Mouse (Mus musculus) cortical plate, adult 2 months (tissue): ENCODE data around the gene Stox2. TPM values are rescaled to one million over a fixed set of nuclear protein-coding genes. Genes with fewer than 3 reads are reported as not detected.

Experiments used
- H3K27ac ChIP-seq: fragments of 200-500 bp; 2 replicates; pipeline ENCODE4 v1.5.1; 2012; ENCODE audit warnings: low read length, control low read depth, inconsistent platforms; ENCODE audit not compliant: insufficient read depth
- H3K4me1 ChIP-seq: fragments of 200-500 bp; 2 replicates; pipeline ENCODE4 v1.6.1; 2011; ENCODE audit warnings: low read length; ENCODE audit not compliant: control insufficient read depth, insufficient read depth
- H3K4me3 ChIP-seq: fragments of 200-500 bp; 2 replicates; pipeline ENCODE4 v1.5.1; 2011; ENCODE audit warnings: mild to moderate bottlenecking, low read length, control low read depth; ENCODE audit not compliant: insufficient read depth
- CTCF ChIP-seq: fragments of 200-500 bp; IDR thresholded peaks from 2 replicates; pipeline ENCODE4 v1.5.1; 2011; ENCODE audit warnings: mild to moderate bottlenecking, control low read depth, low read length; ENCODE audit not compliant: insufficient read depth; ENCODE audit errors: extremely low read depth
- POLR2A ChIP-seq: fragments of 200-500 bp; IDR thresholded peaks from 2 replicates; pipeline ENCODE4 v1.6.1; 2011; ENCODE audit warnings: mild to moderate bottlenecking, low read length, control low read depth; ENCODE audit not compliant: insufficient read depth; ENCODE audit errors: extremely low read depth
- polyA plus RNA-seq: library from polyadenylated mRNA; depleted of rRNA; stranded (reverse); fragments of >200 nt; gene quantifications from 2 replicates; pipeline ENCODE4 v1.2.3, GENCODE M21; 2012; rRNA removed

Gene Stox2
- polyA plus RNA-seq, result 20.3 and 21.5 TPM in 2 replicates

DNA sequence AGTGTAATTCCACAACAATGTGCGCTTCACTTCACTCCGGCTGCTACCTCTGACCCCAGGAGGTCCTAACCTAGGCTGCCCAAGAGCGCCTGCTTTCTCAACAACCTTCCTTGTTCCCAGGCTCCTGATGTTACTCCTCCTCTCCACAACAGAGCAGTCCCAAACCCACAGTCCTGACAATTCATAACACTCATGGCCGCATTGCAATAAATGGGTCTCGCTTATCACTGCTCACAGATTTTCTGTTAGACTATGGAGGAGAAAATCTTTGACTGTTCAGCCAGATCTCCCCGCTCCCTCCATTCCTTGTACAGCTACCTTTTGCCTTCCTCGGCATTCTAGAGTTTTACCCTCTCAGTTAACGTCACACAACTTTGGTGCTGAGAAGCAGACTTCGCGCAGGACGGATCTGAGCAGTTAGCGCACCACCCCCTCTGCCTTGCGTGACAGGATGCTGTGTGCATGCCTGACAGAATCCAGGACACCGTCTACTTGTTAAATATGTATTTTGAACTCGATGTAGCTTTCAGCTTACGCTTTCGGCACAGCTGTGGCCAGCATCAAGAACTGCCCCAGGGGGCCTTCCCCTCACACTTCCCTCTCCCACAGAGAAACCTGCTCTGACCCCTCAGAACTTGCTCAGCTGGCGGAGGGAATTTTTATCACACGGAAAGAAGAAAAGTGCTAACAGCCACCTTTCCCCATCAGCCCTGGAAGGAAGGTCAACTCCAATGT lies at the start of gene Stox2:
Gene Stox2 (minus strand): TSS at position 51 of the 735 bp plus-strand sequence.
- TF ChIP-seq CTCF (no peak), POLR2A (no peak)
- H3K4me3 ChIP-seq, result no peak within 1 kb of the TSS
- no peaks in the 10 kb centered on the region for H3K4me1 ChIP-seq
- H3K27ac ChIP-seq, result no peak within 1 kb of the TSS

DNA sequence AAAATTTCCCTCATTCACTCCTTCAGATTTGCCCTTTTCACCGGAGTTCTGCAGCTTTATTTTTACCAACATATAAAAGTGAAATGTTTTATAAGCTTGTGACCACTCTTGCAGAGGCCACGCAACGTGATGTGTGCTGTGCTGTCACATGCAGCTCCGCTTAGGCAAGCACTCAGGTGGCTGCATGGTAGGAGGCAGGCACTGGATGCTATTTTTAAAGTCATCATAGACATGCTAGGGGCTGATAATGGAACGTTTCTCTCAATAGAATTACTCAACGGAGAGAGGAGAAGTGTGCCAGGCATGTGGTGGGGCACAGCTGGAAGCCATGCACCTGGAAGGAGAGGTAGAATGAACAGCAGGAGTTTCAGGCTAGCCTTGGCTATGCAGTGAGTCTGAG lies 49.3 kb upstream of the Stox2 start:
- Histone ChIP-seq H3K4me1 (no peaks in the 10 kb centered on the region), H3K27ac (no peak overlapping the region)
- TF ChIP-seq CTCF, result no peak

DNA sequence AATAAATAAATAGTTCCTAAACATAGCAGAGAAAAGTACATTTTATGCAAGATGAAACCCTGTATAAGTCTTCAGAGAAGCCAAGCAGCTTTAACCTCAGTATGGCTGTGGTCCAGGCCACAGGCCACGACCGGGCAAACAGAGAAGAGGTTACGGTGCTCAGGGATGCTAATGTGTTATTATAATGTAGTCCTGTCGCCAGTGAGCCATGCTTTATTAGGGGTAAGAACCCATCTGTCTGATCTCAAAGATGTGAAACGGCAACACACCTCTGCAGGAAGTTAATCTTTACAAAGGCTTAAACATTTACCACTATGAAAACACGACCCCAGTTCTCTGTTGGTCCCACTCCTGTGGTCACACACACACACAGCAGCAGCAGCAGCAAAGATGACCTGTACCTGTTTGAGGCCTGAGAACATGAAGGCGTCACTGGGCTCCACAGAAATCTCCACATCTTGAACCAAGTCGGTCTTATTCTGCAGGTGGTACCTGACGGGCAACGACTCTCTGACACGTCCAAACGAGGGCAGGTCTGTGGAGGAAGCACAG lies 48.5 kb upstream of the Stox2 start:
- no peak overlapping the region for H3K4me3 ChIP-seq
- no peaks in the 10 kb centered on the region for H3K4me1 ChIP-seq
- TF ChIP-seq POLR2A (no peak), CTCF (no peak)

More for the DNA sequence above, 49.3 kb upstream of the Stox2 start:
- no peak overlapping the region for H3K4me3 ChIP-seq

DNA sequence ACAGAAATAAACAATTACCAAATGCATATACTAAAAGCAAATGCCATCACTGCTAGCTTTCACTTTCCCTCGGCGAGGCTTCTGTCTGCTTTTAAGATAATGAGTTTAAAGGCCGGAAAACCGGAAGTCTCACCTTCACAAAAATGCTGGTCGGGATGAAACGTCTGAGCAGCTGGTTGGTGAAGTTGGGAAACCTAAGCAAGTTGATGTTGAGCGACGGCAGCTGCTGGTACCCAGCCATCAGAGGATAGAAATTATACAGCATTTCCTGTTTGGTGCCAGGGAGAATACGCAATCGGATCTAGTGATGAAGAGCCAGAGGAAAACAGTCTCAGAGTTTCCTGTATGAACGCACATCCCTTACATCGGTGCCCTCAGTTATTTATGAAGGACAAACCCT lies 46.9 kb upstream of the Stox2 start:
- Histone ChIP-seq H3K4me3 (no peak overlapping the region), H3K4me1 (no peaks in the 10 kb centered on the region), H3K27ac (no peak overlapping the region)
- no peak for TF ChIP-seq POLR2A
- no peak for TF ChIP-seq CTCF

More for the DNA sequence above, 48.5 kb upstream of the Stox2 start:
- no peak overlapping the region for H3K27ac ChIP-seq

GRCm38 (mm10) chr8:47487231-47487630 lies 41.1 kb upstream of the Stox2 start:
- H3K27ac ChIP-seq, result no peak overlapping the region
- no peaks in the 10 kb centered on the region for H3K4me1 ChIP-seq
- H3K4me3 ChIP-seq, result no peak overlapping the region
- no peak for TF ChIP-seq CTCF
- no peak for TF ChIP-seq POLR2A

- no peak overlapping the region for H3K27ac ChIP-seq
- TF ChIP-seq POLR2A (no peak), CTCF (no peak)
- no peaks in the 10 kb centered on the region for H3K4me1 ChIP-seq
- no peak overlapping the region for H3K4me3 ChIP-seq
Measured at GRCm38 (mm10) chr8:47482354-47483071, 36.4 kb upstream of the Stox2 start.

DNA sequence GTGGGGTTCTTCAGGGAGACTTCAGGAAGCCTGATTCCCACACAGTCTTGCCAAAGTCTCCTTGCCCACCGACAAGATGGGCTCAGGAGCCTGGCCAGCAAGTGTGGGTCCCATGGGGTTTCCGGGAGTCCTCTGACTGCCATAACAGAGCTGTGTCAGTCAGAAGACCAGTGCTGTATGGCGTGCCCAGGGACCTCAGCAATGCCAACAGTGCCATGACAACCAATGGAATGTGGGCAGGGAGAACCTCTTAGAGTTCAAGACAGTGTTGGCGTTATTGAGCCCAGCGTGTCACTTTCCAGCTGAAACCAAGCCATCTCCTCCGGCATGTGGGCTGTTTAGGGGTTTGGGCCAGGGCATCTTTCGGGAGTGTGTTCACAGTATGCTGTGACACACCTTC lies 33.9 kb upstream of the Stox2 start:
- H3K4me3 ChIP-seq, result no peak overlapping the region
- TF ChIP-seq CTCF (no peak), POLR2A (no peak)
- no peak overlapping the region for H3K27ac ChIP-seq

DNA sequence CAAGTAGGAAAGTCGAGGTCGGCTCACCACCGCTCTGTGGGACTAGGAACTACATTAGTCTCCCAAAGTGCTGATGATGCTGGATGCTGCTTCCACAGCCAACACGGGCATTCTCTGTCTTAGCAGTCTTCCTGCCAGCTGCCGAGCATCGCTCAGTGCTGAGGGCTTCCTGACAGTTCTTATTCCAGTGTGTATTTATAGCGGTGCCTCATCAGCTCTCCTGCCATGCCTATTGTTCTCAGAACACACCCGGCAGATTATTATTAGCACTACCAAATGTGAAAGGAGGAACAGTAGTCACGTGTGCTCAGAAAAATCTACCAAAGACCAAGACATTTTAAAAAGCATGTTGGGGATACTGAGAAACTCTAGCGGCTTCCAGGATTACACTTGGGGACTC lies 15.5 kb upstream of the Stox2 start:
- Histone ChIP-seq H3K27ac (no peak overlapping the region), H3K4me3 (no peak overlapping the region), H3K4me1 (no peaks in the 10 kb centered on the region)
- TF ChIP-seq POLR2A (peak; percentile 56; the same call in 1 of the 2 replicates), CTCF (no peak)

More for the DNA sequence above, 33.9 kb upstream of the Stox2 start:
- H3K4me1 ChIP-seq, result no peaks in the 10 kb centered on the region

- H3K4me1 ChIP-seq, result no peaks in the 10 kb centered on the region
- TF ChIP-seq POLR2A, result no peak
- TF ChIP-seq CTCF, result no peak
- H3K4me3 ChIP-seq, result no peak overlapping the region
- H3K27ac ChIP-seq, result no peak overlapping the region
Measured at GRCm38 (mm10) chr8:47459216-47459749, 13.1 kb upstream of the Stox2 start.
